ENCODE assay signal across 8 mouse cellular contexts in genomic region chr11:76179495-76180145, GRCm38 (mm10). TPM values are rescaled to one million over a fixed set of nuclear protein-coding genes. Genes with fewer than 3 reads are reported as not detected.
DNase-seq lines count a peak whose midpoint lies in the region; ATAC-seq lines count a peak whose summit lies in the region.

Vps53 (minus strand) TSS chr11:76179647.
Fam57a (plus strand) TSS chr11:76179671.

- peak within 1 kb of the TSS; percentile 92 for H3K4me3 ChIP-seq in hindbrain, embryonic 14.5 days (replicated peaks; ENCODE audit: low read length)

- peak; percentile 83 for DNase-seq in R1 (ENCODE audit: low read depth, low spot score)
- peak; percentile 92 to 93 for DNase-seq in cerebellum, postnatal 25 days
- DNase-seq in frontal cortex, postnatal 36 days (ENCODE audit: low spot score in 2 of 2): peak; percentile 93
- DNase-seq in hindbrain, embryonic 14.5 days (ENCODE audit: low spot score): peak; percentile 84
- DNase-seq in layer of hippocampus, postnatal 36 days: peak; percentile 89 to 91
- peak; percentile 91 for DNase-seq in lung, postnatal 25 days (ENCODE audit: low spot score)
- DNase-seq in retina, adult 2 months (ENCODE audit: low read depth, low spot score): peak; percentile 81
- DNase-seq in thymus, postnatal 25 days: peak; percentile 86

- peak within 1 kb of the TSS; percentile 78 for H3K9ac ChIP-seq in hindbrain, embryonic 14.5 days

- peak within 1 kb of the TSS; percentile 81 for H3K27ac ChIP-seq in hindbrain, embryonic 14.5 days

- peaks cover 19% of the 10 kb centered on the region for H3K36me3 ChIP-seq in hindbrain, embryonic 14.5 days (replicated peaks; ENCODE audit: control insufficient read depth, insufficient read depth)

- 0% methylated on average over 37 of the region's 37 CpGs for WGBS in hindbrain, embryonic 14.5 days

- H3K4me1 ChIP-seq in hindbrain, embryonic 14.5 days (replicated peaks; ENCODE audit: control insufficient read depth, insufficient read depth, low read length): peaks cover 17% of the 10 kb centered on the region

- peak; percentile 86 for ATAC-seq in hindbrain, embryonic 14.5 days (ENCODE audit: low FRiP score)

- peak within 1 kb of the TSS; percentile 75 for H3K4me2 ChIP-seq in hindbrain, embryonic 14.5 days (replicated peaks)

- H3K27me3 ChIP-seq in hindbrain, embryonic 14.5 days (ENCODE audit: control insufficient read depth, insufficient read depth, low read length): no peaks in the 10 kb centered on the region

- no peaks in the 10 kb centered on the region for H3K9me3 ChIP-seq in hindbrain, embryonic 14.5 days (ENCODE audit: control insufficient read depth, low read length)

RNA-seq across cellular contexts. Expression of gene Vps53, which starts in this region (rescaled TPM):
- 66.7 and 67.0 TPM in 2 replicates for polyA plus RNA-seq in hindbrain, embryonic 14.5 days (2014; fragmentation: Nextera tagmentation; extraction: Ambion mirVana)
- 10 to 100 TPM; 92.2 to 99.8 TPM for total RNA-seq in layer of hippocampus, postnatal 36 days (2021)

RNA-seq across cellular contexts. Expression of gene Fam57a, which starts in this region (rescaled TPM):
- polyA plus RNA-seq in hindbrain, embryonic 14.5 days (2014; fragmentation: Nextera tagmentation; extraction: Ambion mirVana): 29.3 and 30.1 TPM in 2 replicates
- total RNA-seq in layer of hippocampus, postnatal 36 days (2021): 10 to 100 TPM; 18.4 to 20.9 TPM

Comparison
In these comparisons a context has a peak if more than half of its experiments do, and no peak if none do; other contexts are left out.
1. Peak in every context shown above with its lines: DNase-seq, ATAC-seq, H3K4me3 ChIP-seq and H3K27ac ChIP-seq.